Mouse (Mus musculus) stomach, embryonic 15.5 days (tissue): ENCODE measurements around the gene Nup214. TPM values are rescaled to one million over a fixed set of nuclear protein-coding genes. Genes with fewer than 3 reads are reported as not detected.

Experiments
- ATAC-seq: fragments of 200-750 bp; cut with Nextera tagmentation; 2 replicates; pipeline ENCODE4 v1.8.0; 2017; ENCODE audit warnings: low read depth, moderate number of reproducible peaks, moderate TSS enrichment; ENCODE audit not compliant: insufficient read depth, low FRiP score
- H3K27ac ChIP-seq: fragments of 300-500 bp; sonication (generic); 2 replicates; pipeline ENCODE4 v1.5.1; 2015; ENCODE audit warnings: mild to moderate bottlenecking, inconsistent platforms
- H3K27me3 ChIP-seq: fragments of 300-500 bp; sonication (generic); replicated peaks from 2 replicates; pipeline ENCODE4 v1.6.1; 2015; ENCODE audit warnings: inconsistent platforms
- H3K36me3 ChIP-seq: fragments of 300-500 bp; sonication (generic); 2 replicates; pipeline ENCODE4 v1.6.1; 2015; ENCODE audit warnings: inconsistent platforms
- H3K4me1 ChIP-seq: fragments of 300-500 bp; sonication (generic); 2 replicates; pipeline ENCODE4 v1.6.1; 2015; ENCODE audit warnings: inconsistent platforms
- H3K4me2 ChIP-seq: fragments of 300-500 bp; sonication (generic); 2 replicates; pipeline ENCODE4 v1.6.1; 2015; ENCODE audit warnings: mild to moderate bottlenecking, inconsistent platforms
- H3K4me3 ChIP-seq: fragments of 300-500 bp; sonication (generic); replicated peaks from 2 replicates; pipeline ENCODE4 v1.5.1; 2015; ENCODE audit warnings: inconsistent platforms
- H3K9ac ChIP-seq: fragments of 300-500 bp; sonication (generic); 2 replicates; pipeline ENCODE4 v1.6.1; 2015; ENCODE audit warnings: inconsistent platforms
- H3K9me3 ChIP-seq: fragments of 300-500 bp; sonication (generic); 2 replicates; pipeline ENCODE4 v1.6.1; 2016; ENCODE audit warnings: inconsistent platforms
- WGBS: fragments of 180-500 bp; shearing (Covaris S2); methylation state at CpG from one replicate; pipeline ENCODE4 v1.1.7; 2015; 5-methylcytosine and 5-hydroxymethylcytosine counted together
- microRNA-seq: library from miRNA; unstranded; fragments of <30 nt; microRNA quantifications from one replicate; pipeline ENCODE4, GENCODE M21; 2016
- polyA plus RNA-seq: library from polyadenylated mRNA; unstranded; fragments of >200 nt; fragmentation: Nextera tagmentation; extraction: Ambion mirVana; gene quantifications from 2 replicates; pipeline ENCODE4 v1.2.1, GENCODE M21; 2015

Nup214 gene
- polyA plus RNA-seq, 1 experiment from 2014 or later = 78.2 TPM

DNA sequence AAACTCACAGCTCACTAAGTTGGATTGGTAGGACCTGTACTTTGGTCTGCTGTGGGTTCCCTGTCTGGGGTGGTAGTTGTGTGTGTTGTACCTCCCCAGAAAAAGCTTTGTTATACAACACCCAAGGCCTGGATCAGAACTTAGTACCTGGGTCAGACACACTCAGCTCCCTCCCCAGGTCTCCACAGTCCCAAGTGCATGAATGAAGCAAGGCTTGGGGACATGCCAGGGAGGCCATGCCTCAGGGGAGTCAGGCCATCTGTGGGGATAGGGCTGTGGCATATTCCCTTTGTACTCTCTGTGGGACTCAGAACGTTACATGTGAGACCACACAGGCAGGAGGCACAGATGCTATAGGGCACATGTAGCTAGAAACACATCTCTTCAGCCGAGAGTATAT lies 115.9 kb downstream of the Nup214 start:
- WGBS = 77% methylated on average over 2 of the region's 2 CpGs
- H3K9ac ChIP-seq = no peak overlapping the region
- H3K4me2 ChIP-seq = no peak overlapping the region
- peaks cover 8% of the 10 kb centered on the region for H3K4me1 ChIP-seq
- H3K27me3 ChIP-seq = peaks cover 41% of the 10 kb centered on the region
- ATAC-seq = no peak
- no peak overlapping the region for H3K27ac ChIP-seq
- H3K36me3 ChIP-seq = no peaks in the 10 kb centered on the region
- H3K9me3 ChIP-seq = no peaks in the 10 kb centered on the region
- no peak overlapping the region for H3K4me3 ChIP-seq

DNA sequence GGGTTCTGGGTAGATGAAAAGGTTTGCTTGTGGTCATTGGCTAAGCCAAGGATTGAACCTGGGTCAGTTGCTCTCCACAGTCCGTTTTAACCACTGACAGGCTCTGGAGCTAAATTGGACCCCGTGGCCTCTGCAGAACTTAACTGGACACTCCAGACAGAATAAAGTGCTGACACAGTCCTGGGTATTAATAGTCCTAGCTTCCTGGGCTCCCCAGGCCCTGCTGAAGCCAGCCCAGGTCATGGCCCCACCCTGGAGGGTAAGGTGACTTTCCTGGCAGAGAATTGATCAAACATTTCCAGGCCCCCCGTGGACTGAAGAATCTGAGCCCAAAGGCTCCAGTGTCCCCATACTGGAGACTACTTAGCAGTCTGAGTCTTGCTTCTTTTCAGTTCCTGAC lies 117.7 kb downstream of the Nup214 start:
- no peaks in the 10 kb centered on the region for H3K36me3 ChIP-seq
- no peak overlapping the region for H3K27ac ChIP-seq
- no peak for ATAC-seq
- no peaks in the 10 kb centered on the region for H3K9me3 ChIP-seq
- H3K27me3 ChIP-seq = peaks cover 23% of the 10 kb centered on the region
- H3K4me3 ChIP-seq = no peak overlapping the region
- H3K9ac ChIP-seq = no peak overlapping the region
- no peak overlapping the region for H3K4me2 ChIP-seq
- 61% methylated on average over 3 of the region's 3 CpGs for WGBS
- peaks cover 13% of the 10 kb centered on the region for H3K4me1 ChIP-seq

DNA sequence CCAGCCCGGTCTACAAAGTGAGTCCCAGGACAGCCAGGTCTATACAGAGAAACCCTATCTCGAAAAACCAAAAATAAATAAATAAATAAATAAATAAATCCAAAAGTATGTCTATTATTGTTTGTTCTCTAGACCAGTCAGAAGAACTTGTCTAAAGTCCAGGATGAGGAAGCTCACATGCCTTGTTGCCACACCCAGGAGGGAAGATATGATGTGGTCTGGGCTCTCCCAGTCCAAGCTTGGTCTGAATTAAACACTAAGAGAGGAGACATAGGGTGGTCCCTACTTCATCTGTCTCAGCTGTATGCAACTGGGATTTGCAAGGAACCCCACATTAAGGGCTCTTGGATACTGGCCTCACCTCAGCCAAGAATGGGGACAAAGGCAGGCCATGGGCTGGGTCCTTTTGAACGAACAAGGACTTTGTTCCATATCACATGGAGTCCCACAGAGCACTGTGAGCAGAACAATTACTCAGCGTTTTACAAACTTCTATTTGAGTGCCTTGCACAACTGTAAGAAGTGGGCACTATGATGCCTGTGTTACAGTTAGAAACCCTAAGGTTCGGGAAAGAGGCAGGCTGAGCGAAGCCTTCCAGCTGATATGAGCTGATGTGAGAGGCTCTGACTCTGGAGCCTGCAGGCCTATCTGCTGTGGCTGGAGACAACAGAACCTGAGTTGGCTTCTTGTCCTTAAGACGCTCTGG lies 119.9 kb downstream of the Nup214 start:
- H3K9me3 ChIP-seq = no peaks in the 10 kb centered on the region
- WGBS = 84% methylated on average over 7 of the region's 7 CpGs
- H3K4me2 ChIP-seq = no peak overlapping the region
- H3K4me3 ChIP-seq = no peak overlapping the region
- ATAC-seq = no peak
- H3K27ac ChIP-seq = no peak overlapping the region
- 0 out of 2 replicates have a peak, but pooled peaks cover 4% of the 10 kb centered on the region for H3K27me3 ChIP-seq
- H3K36me3 ChIP-seq = no peaks in the 10 kb centered on the region
- no peak overlapping the region for H3K9ac ChIP-seq
- peaks cover 6% of the 10 kb centered on the region; the same call in 1 of the 2 replicates for H3K4me1 ChIP-seq

DNA sequence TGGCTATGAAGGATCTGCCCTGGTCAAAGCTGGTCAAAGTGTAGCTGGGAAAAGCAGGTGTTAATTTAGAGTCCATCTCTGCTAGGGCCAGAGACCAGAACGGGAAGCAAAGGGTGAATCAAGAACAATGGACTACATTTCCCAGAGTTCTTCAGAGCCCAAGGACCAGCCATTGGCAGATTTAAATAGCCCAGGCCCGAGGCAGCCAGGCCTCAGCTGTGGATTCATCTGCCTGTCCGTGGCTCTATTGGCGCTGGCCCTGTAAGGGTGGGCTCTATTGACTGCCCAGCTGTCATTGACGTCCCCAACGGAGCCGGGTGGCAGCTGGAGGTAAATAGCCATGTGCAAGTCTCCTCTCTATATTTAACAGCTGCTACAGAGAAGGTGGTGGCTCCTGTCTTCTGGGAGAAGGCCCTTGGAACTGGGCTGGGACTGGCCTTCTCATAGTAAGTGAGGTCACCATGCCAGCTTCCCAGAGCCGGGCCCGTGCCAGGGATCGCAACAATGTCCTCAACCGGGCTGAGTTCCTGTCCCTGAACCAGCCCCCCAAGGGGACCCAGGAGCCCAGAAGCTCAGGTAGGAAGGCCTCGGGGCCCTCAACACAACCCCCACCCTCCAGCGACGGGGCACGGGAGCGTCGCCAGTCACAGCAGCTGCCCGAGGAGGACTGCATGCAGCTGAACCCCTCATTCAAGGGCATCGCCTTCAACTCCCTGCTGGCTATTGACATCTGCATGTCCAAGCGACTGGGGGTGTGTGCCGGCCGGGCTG lies 121.3 kb downstream of the Nup214 start, which contains the start of gene Plpp7:
Plpp7 (plus strand) TSS at position 178 of the 771 bp plus-strand sequence.
- Histone ChIP-seq H3K36me3 (no peaks in the 10 kb centered on the region), H3K27me3 (no peaks in the 10 kb centered on the region), H3K4me1 (peaks cover 5% of the 10 kb centered on the region; the same call in 1 of the 2 replicates), H3K9ac (0 out of 2 replicates have a peak within 1 kb of the TSS, but pooled peaks have one; percentile 16), H3K4me3 (peak within 1 kb of the TSS; percentile 34), H3K9me3 (no peaks in the 10 kb centered on the region), H3K27ac (no peak within 1 kb of the TSS), H3K4me2 (peak within 1 kb of the TSS; percentile 46)
- ATAC-seq = peak; percentile 67; the same call in 1 of the 2 replicates
- 53% methylated on average over 22 of the region's 22 CpGs for WGBS

DNA sequence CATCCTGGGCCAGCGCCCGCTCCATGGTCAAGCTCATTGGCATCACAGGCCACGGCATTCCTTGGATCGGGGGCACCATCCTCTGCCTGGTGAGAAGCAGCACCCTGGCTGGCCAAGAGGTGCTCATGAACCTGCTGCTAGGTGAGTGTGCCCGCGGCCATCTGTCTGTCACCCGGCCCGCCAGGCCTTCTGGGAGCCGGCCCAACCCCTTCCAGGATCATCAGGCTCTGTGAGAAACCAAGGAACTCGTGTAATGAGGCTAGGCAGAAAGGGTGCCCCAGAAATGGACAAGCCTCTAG lies 121.8 kb downstream of the Nup214 start:
- Histone ChIP-seq H3K4me3 (peak overlapping the region; percentile 34), H3K4me1 (peaks cover 5% of the 10 kb centered on the region; the same call in 1 of the 2 replicates)
- ATAC-seq = no peak

DNA sequence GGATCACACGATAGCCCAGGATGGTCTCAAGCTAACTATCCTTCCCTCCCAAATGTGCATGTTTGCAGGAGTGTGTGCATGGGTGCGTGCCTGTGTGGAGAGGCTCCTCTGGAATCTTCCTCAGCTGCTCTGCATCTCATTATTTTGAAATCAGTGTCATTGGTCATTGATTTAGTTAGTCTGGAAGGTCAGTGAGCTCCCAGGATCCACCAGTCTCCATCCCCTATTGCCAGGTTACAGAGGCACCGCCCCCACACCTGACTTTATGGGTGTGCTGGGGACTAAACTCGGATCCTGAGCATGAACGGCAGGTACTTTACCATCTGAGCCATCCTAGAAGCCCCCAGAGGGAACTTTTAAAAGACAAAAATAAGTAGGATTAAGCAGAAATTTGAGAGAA lies 128.7 kb downstream of the Nup214 start:
- no peak overlapping the region for H3K4me2 ChIP-seq

More for the DNA sequence above, 121.8 kb downstream of the Nup214 start:
- H3K9me3 ChIP-seq = no peaks in the 10 kb centered on the region
- no peak overlapping the region for H3K27ac ChIP-seq
- 79% methylated on average over 10 of the region's 10 CpGs for WGBS
- H3K27me3 ChIP-seq = no peaks in the 10 kb centered on the region
- H3K9ac ChIP-seq = 0 out of 2 replicates have a peak overlapping the region, but pooled peaks have one; percentile 16
- H3K4me2 ChIP-seq = peak overlapping the region; percentile 46
- no peaks in the 10 kb centered on the region for H3K36me3 ChIP-seq

DNA sequence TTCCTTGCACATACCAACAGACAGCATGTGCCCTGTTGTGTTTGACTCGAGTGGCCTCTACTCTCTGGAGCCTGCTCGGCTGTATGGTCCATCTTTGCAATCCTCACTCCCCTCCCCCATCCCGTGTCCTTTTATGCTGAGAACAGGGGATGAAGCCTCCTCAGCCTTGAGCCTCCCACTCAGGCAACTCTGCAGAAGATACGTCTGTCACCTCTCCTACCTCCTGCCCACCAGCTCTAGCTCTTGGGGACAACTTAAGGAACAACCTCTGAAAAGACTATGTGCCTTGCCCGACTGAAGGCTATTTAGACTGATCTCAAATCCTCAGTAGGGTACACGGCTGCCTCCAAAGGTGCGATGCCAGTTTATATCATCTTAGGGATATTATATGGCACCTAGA lies 129.3 kb downstream of the Nup214 start:
- no peaks in the 10 kb centered on the region for H3K4me1 ChIP-seq
- ATAC-seq = no peak
- H3K4me3 ChIP-seq = no peak overlapping the region
- H3K27ac ChIP-seq = no peak overlapping the region
- H3K36me3 ChIP-seq = 0 out of 2 replicates have a peak, but pooled peaks cover 2% of the 10 kb centered on the region
- no peaks in the 10 kb centered on the region for H3K27me3 ChIP-seq
- H3K4me2 ChIP-seq = no peak overlapping the region
- no peaks in the 10 kb centered on the region for H3K9me3 ChIP-seq
- H3K9ac ChIP-seq = no peak overlapping the region
- WGBS = 74% methylated on average over 7 of the region's 7 CpGs

More for the DNA sequence above, 128.7 kb downstream of the Nup214 start:
- Histone ChIP-seq H3K27ac (no peak overlapping the region), H3K36me3 (no peaks in the 10 kb centered on the region), H3K9ac (no peak overlapping the region), H3K27me3 (no peaks in the 10 kb centered on the region), H3K9me3 (no peaks in the 10 kb centered on the region), H3K4me3 (no peak overlapping the region), H3K4me1 (no peaks in the 10 kb centered on the region)
- WGBS = 53% methylated on average over 5 of the region's 5 CpGs
- ATAC-seq = no peak

Small RNAs within 50 kb of the gene (microRNA-seq; reads per million reads assigned to microRNA genes)
- not detected for gene Mir7674

Other genes starting within 250 kb of the Nup214 start
- gene Qrfp, start 163.9 kb upstream of the Nup214 start, polyA plus RNA-seq = 0.05 and 0.09 TPM in 2 replicates
- 0.19 and 0.22 TPM in 2 replicates for gene Fibcd1, start 128.4 kb upstream of the Nup214 start, polyA plus RNA-seq
- 0.64 and 0.76 TPM in 2 replicates for gene Lamc3, start 87.1 kb upstream of the Nup214 start, polyA plus RNA-seq
- gene Aif1l, start 24.3 kb upstream of the Nup214 start, polyA plus RNA-seq = 10.5 and 11.4 TPM in 2 replicates
- gene Fam78a, start 110.4 kb downstream of the Nup214 start, polyA plus RNA-seq = 1.7 and 2.2 TPM in 2 replicates
- gene Plpp7, start 121.1 kb downstream of the Nup214 start, polyA plus RNA-seq = 4.4 and 4.8 TPM in 2 replicates
- 43.7 and 48.2 TPM in 2 replicates for gene Prrc2b, start 176.6 kb downstream of the Nup214 start, polyA plus RNA-seq